14 mouse cellular contexts compared by ENCODE assay signal in the genomic region with DNA sequence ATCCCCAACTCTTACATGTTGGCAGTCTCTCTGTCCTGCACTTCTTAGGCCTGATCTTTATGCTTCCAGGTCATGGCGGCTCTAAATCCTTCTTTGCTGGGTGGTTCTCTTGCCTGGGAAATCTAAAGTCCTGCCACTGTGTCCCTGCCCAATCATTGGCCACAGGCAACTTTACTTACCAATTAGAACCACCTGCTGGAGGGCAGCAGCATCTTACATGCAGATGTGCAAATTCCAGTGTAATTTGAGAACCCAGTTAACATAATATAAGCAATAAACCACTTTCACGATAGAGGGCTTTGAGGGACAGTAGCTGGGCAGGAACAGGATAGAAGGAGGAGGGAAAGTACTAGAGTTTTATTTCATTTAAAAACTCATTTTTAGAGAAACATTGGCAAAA.
"Had no signal": no experiment of that assay in that cellular context is flagged by ENCODE, and none has a peak within 500 bp of the region (broad histone marks: within the 10 kb centered on the region; RNA-seq: fewer than 3 reads in every experiment).

No protein-coding gene starts in this region.

- H3K27ac ChIP-seq: kidney, postnatal 0 days; left cerebral cortex, adult 2 months; limb, embryonic 13.5 days; liver, embryonic 14.5 days; neural tube, embryonic 13.5 days had no signal

- H3K27me3 ChIP-seq: limb, embryonic 13.5 days; neural tube, embryonic 13.5 days had no signal

- H3K9ac ChIP-seq: limb, embryonic 13.5 days; liver, embryonic 14.5 days; neural tube, embryonic 13.5 days had no signal

- H3K4me1 ChIP-seq: neural tube, embryonic 13.5 days had no signal

- H3K4me2 ChIP-seq: limb, embryonic 13.5 days; midbrain, embryonic 11.5 days; neural tube, embryonic 13.5 days had no signal

- H3K4me3 ChIP-seq: left cerebral cortex, adult 2 months; limb, embryonic 13.5 days; neural tube, embryonic 13.5 days had no signal

- H3K36me3 ChIP-seq: limb, embryonic 13.5 days; neural tube, embryonic 13.5 days had no signal

- ATAC-seq: midbrain, embryonic 16.5 days had no signal

- DNase-seq: kidney, adult 11 months; lung, adult 18-20 months; retina, postnatal 1 day; right cerebral cortex, postnatal 4 days; spleen, adult 18-20 months; thymus, adult 18-20 months; thymus, postnatal 14 days had no signal

- H3K9me3 ChIP-seq: limb, embryonic 13.5 days; neural tube, embryonic 13.5 days had no signal
